Mouse (Mus musculus) ES-E14 (cell line): ENCODE measurements around the gene Pck1.

Experiments
- MAFK ChIP-seq: IDR thresholded peaks from 2 replicates; pipeline ENCODE4 v1.6.1; 2014; ENCODE audit warnings: mild to moderate bottlenecking, low read depth, low read length, inconsistent platforms; ENCODE audit not compliant: insufficient read depth
- ZC3H11A ChIP-seq: IDR thresholded peaks from 2 replicates; pipeline ENCODE4 v1.6.1; 2012; ENCODE audit warnings: low read depth, mild to moderate bottlenecking, inconsistent platforms, low read length, borderline replicate concordance

DNA sequence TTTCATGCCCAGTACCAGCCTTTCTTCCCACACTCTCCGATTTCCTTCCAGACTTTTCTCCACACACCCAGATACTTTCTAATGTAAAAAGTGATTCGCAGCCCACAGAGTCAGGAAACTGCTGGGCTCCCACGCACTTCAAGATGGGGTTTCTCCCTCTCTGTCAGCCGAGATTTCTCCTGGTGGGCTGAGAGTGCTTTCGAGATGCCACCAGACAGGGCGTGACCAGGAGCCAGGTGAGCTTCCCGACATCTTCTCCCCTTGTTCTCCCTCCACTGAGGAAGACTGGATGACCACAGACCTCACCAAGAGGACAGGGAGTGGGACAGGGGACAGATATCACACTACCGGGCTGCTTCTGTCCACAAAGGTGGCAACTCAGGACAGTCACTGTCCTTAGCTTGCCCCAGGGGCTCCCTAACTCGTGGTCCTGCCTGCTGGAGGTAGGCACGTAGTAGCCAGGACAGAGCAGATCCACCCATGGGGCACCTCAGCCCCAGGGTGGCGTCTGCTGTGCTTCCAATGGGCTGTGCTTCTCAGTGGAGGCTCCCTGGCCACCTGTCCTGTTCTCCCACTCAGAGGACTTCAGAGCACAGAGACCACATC, 31.7 kb downstream of the Pck1 start:
- no peak for TF ChIP-seq ZC3H11A
- TF ChIP-seq MAFK, result no peak
